Mouse (Mus musculus) left cerebral cortex, postnatal 10 days (tissue): Measurements from ENCODE around the gene Dctn1. TPM values are rescaled to one million over a fixed set of nuclear protein-coding genes. Genes with fewer than 3 reads are reported as not detected.
A peak's percentile ranks its signal among the peaks of the same experiment; 100 is the strongest.

ENCODE experiments used
- DNase-seq, 2 experiments: peaks; one replicate each; pipeline ENCODE4 v3.0.0; 2021 to 2022; ENCODE audit warnings: low spot score in 2 of 2, mixed read lengths in 1 of 2; ENCODE audit errors: extremely low spot score in 1 of 2
- intact Hi-C: fragments of 180-260 bp; cut with DNase I; formaldehyde crosslinking; loops from one replicate; pipeline ENCODE4 v1.15.1; 2025
- total RNA-seq, 2 experiments: library from RNA; stranded (reverse); gene quantifications; 2 replicates each; pipeline ENCODE4 v1.2.3; 2021

Gene Dctn1
- total RNA-seq, 2 experiments from 2014 or later = 351 to 353 TPM

GRCm38 (mm10) chr6:83205851-83206250 lies 40.1 kb downstream of the Dctn1 start:
- no peak for DNase-seq
- intact Hi-C loops = no loop called here

DNA sequence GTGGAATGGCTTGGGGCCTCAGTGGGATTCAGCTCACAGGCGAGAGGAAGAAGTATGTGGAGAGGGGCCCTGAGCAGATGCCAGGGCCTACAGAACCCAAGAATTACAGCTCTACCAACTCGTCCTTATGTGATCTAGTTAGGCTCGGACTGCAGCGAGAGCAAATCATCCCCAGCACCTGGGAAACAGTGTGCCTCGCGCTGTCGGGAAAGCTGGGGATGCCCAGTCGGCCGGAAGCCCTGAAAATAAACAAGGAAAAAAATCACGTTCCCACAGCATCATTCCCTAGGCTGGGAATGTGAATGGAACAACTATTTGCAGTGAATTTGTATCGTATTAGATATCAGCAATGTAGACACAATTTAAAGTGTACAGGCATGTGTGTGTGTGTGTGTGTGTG lies 40.6 kb downstream of the Dctn1 start:
- intact Hi-C loops = no loop called here
- DNase-seq = no peak

DNA sequence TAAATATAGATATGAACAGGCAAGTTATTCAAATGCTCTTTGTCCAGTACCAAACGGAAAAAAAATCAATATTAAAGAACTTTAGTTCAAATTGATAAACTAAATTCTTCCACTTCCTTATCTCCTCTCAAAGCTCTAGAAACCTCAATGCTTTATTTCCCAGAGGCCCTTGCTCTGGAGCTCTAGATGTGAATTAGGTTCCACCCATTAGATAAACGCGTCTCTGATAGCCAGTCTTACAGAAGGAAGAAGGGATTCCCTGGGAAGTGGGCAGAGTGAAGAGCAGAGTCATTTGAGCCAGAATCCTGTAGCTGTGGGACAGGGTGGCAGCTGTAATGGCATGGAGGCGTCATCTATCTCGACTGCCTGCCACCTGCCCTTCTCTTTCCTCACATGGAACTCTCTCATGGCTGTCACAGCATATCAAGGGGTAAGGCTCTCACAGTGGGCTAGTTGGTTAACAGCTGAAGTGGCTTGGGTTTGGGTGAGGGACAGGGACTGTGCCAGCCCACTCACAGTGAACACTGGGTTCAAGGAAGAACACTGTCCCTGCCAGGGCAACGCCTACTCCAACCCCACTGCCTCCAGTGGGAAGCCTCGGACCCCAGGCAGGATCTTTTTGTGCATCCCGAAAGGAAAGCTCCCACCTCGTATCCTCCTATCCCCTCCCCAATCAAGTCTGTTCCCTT lies 41.8 kb downstream of the Dctn1 start:
- intact Hi-C loops = no loop called here
- no peak for DNase-seq

DNA sequence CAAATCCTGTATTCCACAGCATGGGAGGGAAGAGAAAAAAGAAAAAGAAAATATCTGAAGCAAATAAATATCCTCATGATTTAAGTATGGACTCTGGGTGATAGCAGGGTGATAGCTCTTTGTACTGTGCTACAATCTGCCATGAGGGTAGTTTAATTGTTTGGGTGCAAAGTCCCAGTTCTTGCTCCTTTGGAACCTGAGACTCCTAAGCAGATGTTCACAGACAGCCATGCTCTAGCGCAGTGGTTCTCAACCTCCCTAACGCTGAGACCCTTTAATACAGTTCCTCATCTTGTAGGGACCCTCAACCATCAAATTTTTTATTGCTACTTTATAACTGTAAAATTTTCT lies 42.3 kb downstream of the Dctn1 start:
- DNase-seq = no peak
- intact Hi-C loops = no loop called here

- intact Hi-C loops = loop anchor here (5.0 to 10.0 kb wide), 2 partner anchors 57 to 114 kb away; partner anchors contain the start of genes Mob1a and Mthfd2
- DNase-seq = no peak
Measured at GRCm38 (mm10) chr6:83210495-83210894, 44.8 kb downstream of the Dctn1 start.

GRCm38 (mm10) chr6:83211526-83211925 lies 45.8 kb downstream of the Dctn1 start:
- no peak for DNase-seq
- intact Hi-C loops = loop anchor here (5.0 to 10.0 kb wide), 2 partner anchors 56 to 113 kb away; partner anchors contain the start of genes Mob1a and Mthfd2

DNA sequence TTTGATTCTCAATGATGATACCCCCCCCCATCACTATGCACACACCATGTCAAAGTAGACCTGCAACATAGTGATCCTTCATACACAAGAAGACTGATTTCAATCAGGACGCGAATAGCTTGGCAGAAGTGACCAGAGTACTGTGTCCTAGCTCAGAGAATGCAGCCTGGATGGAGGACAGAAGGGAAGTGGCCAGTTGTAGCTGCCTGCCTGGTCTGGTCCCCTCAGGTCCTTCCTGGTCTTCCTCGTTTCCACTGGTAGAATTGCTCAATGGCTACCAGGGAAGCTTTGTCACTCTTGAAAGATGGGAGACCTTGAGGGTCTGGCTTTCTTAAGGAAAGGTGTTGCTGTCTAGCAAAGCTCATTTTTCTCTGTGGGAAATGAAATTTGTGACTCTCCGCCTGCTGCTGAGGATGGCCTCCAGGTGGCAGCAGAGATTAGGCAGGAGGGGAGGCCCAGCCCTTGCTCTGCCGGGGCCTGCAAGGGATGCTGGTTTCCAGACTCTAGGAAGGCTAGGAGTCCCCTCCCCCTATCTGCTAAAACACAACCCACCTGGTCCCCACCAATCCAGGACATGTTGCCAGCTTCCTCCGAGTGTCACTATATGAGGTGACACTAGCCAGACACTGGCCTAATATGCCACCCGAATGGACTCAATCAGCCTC lies 49.4 kb downstream of the Dctn1 start:
- peak; percentile 67 to 85 for DNase-seq

GRCm38 (mm10) chr6:83219814-83220213 lies 54.1 kb downstream of the Dctn1 start, which contains the start of gene Slc4a5:
TSS of gene Slc4a5 (plus strand) at chr6:83219828.
- intact Hi-C loops = loop anchor here (5.0 to 10.0 kb wide), 2 partner anchors 62 to 105 kb away; partner anchors contain the start of genes Mob1a and Mthfd2
- no peak for DNase-seq

More for the DNA sequence above, 49.4 kb downstream of the Dctn1 start:
- intact Hi-C loops = loop anchor here (10.0 kb wide), 1 partner anchor 110 kb away; the partner anchor contains the start of genes Mob1a and Mthfd2

- DNase-seq = no peak
- intact Hi-C loops = loop anchor here (10.0 kb wide), 1 partner anchor 283 kb away; no protein-coding TSS in a partner anchor
Measured at GRCm38 (mm10) chr6:83231486-83231885, 65.8 kb downstream of the Dctn1 start.

- intact Hi-C loops = loop anchor here (10.0 kb wide), 1 partner anchor 281 kb away; no protein-coding TSS in a partner anchor
Measured at GRCm38 (mm10) chr6:83233306-83233705, 67.6 kb downstream of the Dctn1 start.

GRCm38 (mm10) chr6:83234280-83234741 lies 68.6 kb downstream of the Dctn1 start:
- intact Hi-C loops = loop anchor here (10.0 kb wide), 1 partner anchor 280 kb away; no protein-coding TSS in a partner anchor
- DNase-seq = no peak

More at GRCm38 (mm10) chr6:83233306-83233705, 67.6 kb downstream of the Dctn1 start:
- no peak for DNase-seq

- DNase-seq = no peak
- intact Hi-C loops = loop anchor here (10.0 kb wide), 1 partner anchor 278 kb away; no protein-coding TSS in a partner anchor
Measured at GRCm38 (mm10) chr6:83237123-83237522, 71.4 kb downstream of the Dctn1 start.

DNA sequence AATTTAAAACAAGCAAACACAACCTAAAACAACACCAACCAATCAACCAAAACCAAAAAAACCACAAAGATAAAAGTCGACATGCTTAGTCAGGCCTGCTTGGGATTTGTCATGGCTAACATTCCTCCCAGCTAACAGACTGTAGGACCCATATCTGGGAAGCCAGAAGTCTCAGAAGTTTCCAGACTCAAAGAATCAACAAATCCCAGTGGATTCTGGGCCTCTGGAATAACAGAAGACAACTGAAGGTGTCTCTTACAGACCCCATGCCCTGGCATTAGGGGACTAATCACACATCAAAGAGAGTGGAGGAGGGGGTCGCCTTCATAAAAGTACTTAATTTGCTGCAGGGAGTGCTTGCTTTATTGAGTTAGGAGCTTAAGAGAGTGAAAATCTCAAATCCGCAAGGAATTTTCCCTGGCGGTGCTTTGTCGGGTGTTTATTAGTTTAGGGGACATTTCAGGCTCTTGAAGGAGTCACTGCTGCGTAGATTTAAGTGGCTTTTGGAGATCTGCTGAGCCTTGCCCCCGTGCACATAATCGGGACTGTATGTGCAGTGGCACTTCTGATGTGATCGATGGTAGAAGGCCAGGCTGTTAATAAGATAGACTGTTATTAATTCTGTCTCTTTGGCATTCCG lies 78.8 kb downstream of the Dctn1 start:
- intact Hi-C loops = no loop called here
- DNase-seq = no peak

GRCm38 (mm10) chr6:83245134-83245533 lies 79.4 kb downstream of the Dctn1 start:
- DNase-seq = peak; percentile 33 to 60
- intact Hi-C loops = no loop called here

- DNase-seq = no peak
- intact Hi-C loops = no loop called here
Measured at GRCm38 (mm10) chr6:83245997-83246396, 80.3 kb downstream of the Dctn1 start.

- no peak for DNase-seq
Measured at GRCm38 (mm10) chr6:83246750-83247149, 81.0 kb downstream of the Dctn1 start.

DNA sequence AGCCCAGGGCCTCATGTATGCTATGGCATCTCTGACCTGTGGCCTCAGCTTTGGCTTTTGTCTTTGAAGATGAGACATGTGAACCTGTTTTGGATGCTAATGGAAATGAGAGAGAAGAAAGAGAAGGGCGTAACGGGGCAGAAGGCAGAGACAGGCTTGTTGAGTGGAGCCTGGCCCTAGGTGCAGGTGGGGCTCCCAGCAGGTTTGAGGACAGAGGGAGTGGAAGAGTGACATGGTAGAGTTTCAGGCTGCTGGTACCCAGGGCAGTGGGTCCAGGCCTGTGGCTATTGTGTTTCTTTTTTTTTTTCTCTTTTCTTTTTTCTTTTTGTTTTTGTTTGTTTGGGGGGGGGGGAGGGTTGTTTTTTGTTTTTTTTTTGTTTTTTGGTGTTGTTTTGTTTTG lies 81.4 kb downstream of the Dctn1 start:
- intact Hi-C loops = no loop called here
- no peak for DNase-seq

More at GRCm38 (mm10) chr6:83246750-83247149, 81.0 kb downstream of the Dctn1 start:
- intact Hi-C loops = no loop called here
